Mouse (Mus musculus) ES-Bruce4 (cell line): ENCODE results near the gene Dus1l.

Source experiments
- CTCF ChIP-seq: IDR thresholded peaks from one replicate; pipeline ENCODE4 v1.8.1; 2011; ENCODE audit warnings: low read depth, low read length
- EP300 ChIP-seq: IDR thresholded peaks from 2 replicates; pipeline ENCODE4 v1.6.1; 2011; ENCODE audit warnings: low read depth, low read length; ENCODE audit not compliant: insufficient read depth
- POLR2A ChIP-seq: IDR thresholded peaks from one replicate; pipeline ENCODE4 v1.8.1; 2011; ENCODE audit warnings: low read length; ENCODE audit not compliant: insufficient read depth

GRCm38 (mm10) chr11:120830686-120831085, 34.5 kb upstream of the Dus1l start:
- no peak for TF ChIP-seq EP300
- TF ChIP-seq CTCF: no peak
- no peak for TF ChIP-seq POLR2A
